Mouse (Mus musculus): Measurements from ENCODE around the gene Racgap1. TPM values are rescaled to one million over a fixed set of nuclear protein-coding genes. Genes with fewer than 3 reads are reported as not detected.

Gene Racgap1
- polyA plus RNA-seq, 1 experiment from 2014 or later, result 131 TPM

DNA sequence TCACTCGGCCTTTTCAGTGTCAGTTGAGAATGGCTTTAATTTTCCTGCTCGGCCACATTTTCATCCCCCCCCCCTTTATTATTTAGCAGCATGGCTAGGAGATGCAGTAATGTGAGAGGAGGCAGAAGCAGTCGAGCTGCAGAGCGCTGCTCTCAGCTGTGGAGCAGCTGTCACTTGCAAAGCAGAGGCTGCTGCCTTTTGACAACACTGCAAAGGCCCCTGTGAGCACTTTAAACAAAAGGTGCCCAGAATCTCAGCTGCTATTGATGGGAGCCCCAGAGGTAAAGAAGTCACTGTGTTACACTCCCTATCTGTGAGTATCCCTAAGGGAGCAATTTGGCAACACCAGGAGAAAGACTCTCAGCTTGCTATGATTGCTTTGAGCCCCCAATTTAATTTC lies 3.1 kb downstream of the Racgap1 start:
- Histone ChIP-seq H3K9ac (peak overlapping the region; percentile 34; the same call in 1 of the 2 replicates), H3K27me3 (replicated peaks) (no peaks in the 10 kb centered on the region), H3K9me3 (replicated peaks) (no peaks in the 10 kb centered on the region), H3K4me3 (no peak overlapping the region; the same call in 1 of the 2 replicates), H3K27ac (ENCODE audit: poor library complexity, severe bottlenecking) (peak overlapping the region; percentile 56; the same call in 1 of the 2 replicates), H3K36me3 (no peaks in the 10 kb centered on the region), H3K4me2 (peak overlapping the region; percentile 51), H3K4me1 (replicated peaks) (peaks cover 63% of the 10 kb centered on the region)
- no peak for ATAC-seq (ENCODE audit: insufficient number of reproducible peaks, low FRiP score)
- WGBS, result 21% methylated on average over 4 of the region's 4 CpGs

DNA sequence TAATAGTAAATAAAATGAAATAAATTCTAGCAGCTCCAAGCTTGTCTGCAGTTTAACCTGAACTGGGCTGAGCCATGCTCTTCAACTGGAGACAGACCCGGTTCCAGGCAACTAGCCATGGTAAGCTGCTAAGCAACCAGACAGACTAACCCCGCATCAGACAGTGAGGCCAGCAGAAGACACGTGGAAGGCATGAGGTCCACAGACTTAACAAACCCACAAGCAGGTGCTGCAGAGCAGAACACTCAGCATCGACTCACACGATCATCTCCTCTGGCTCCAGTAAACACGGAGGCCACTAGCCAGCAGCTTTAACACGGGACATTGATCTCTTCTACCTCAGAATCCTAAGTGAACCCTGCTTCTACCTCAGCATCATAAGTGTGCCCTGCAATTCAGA lies 6.7 kb downstream of the Racgap1 start:
- peaks cover 52% of the 10 kb centered on the region for H3K4me1 ChIP-seq (replicated peaks)
- no peak overlapping the region for H3K9ac ChIP-seq
- no peak for ATAC-seq (ENCODE audit: insufficient number of reproducible peaks, low FRiP score)
- H3K27ac ChIP-seq (ENCODE audit: poor library complexity, severe bottlenecking), result no peak overlapping the region
- H3K9me3 ChIP-seq (replicated peaks), result no peaks in the 10 kb centered on the region
- H3K4me3 ChIP-seq, result no peak overlapping the region
- no peak overlapping the region for H3K4me2 ChIP-seq
- H3K36me3 ChIP-seq, result peaks cover 25% of the 10 kb centered on the region
- 75% methylated on average over 7 of the region's 7 CpGs for WGBS
- H3K27me3 ChIP-seq (replicated peaks), result no peaks in the 10 kb centered on the region

DNA sequence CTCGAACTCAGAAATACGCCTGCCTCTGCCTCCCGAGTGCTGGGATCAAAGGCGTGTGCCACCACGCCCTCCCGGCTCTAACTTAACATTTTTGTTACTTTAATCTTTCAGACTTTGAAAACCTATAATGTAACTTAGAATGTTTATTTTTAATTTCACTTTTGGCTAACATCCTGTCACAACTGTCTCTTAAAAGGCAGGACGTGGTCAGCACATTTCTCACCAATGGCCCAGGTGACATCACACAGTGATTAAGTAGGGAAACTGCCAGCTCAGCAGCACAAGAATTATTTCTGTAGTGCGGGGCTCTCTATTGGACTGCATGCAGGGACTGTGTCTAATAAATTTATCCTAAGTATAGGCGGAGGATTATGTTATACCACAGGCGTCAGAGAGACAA lies 7.6 kb downstream of the Racgap1 start:
- peaks cover 43% of the 10 kb centered on the region for H3K4me1 ChIP-seq (replicated peaks)
- no peak overlapping the region for H3K9ac ChIP-seq
- no peaks in the 10 kb centered on the region for H3K9me3 ChIP-seq (replicated peaks)
- H3K4me2 ChIP-seq, result no peak overlapping the region
- peaks cover 35% of the 10 kb centered on the region for H3K36me3 ChIP-seq
- no peaks in the 10 kb centered on the region for H3K27me3 ChIP-seq (replicated peaks)
- no peak overlapping the region for H3K4me3 ChIP-seq
- no peak for ATAC-seq (ENCODE audit: insufficient number of reproducible peaks, low FRiP score)
- 82% methylated on average over 10 of the region's 10 CpGs for WGBS
- H3K27ac ChIP-seq (ENCODE audit: poor library complexity, severe bottlenecking), result no peak overlapping the region; the same call in 1 of the 2 replicates

DNA sequence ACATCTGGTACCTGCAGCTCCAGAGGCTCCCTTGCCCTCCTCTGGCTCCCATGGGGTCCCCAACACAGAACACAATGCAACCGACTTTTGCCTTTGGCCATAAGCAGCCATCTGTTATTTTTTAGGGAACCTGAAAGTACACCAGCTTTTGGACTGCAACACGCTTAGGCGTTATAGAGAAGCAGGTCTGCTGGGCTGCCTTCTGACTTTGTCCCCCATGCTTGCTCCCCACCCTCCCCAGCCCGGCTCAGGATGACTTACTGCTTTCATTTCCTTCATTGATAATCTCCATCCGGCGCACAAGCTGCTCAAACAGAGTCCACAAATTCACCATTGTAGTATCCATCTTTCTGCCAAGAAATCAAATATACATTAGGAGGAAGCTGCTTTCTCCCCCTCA lies 8.8 kb downstream of the Racgap1 start:
- no peaks in the 10 kb centered on the region for H3K9me3 ChIP-seq (replicated peaks)
- peaks cover 45% of the 10 kb centered on the region for H3K36me3 ChIP-seq
- no peak overlapping the region for H3K9ac ChIP-seq
- 75% methylated on average over 6 of the region's 6 CpGs for WGBS
- peaks cover 33% of the 10 kb centered on the region for H3K4me1 ChIP-seq (replicated peaks)
- H3K27me3 ChIP-seq (replicated peaks), result no peaks in the 10 kb centered on the region
- H3K4me3 ChIP-seq, result no peak overlapping the region
- H3K4me2 ChIP-seq, result no peak overlapping the region
- no peak for ATAC-seq (ENCODE audit: insufficient number of reproducible peaks, low FRiP score)
- no peak overlapping the region for H3K27ac ChIP-seq (ENCODE audit: poor library complexity, severe bottlenecking)

DNA sequence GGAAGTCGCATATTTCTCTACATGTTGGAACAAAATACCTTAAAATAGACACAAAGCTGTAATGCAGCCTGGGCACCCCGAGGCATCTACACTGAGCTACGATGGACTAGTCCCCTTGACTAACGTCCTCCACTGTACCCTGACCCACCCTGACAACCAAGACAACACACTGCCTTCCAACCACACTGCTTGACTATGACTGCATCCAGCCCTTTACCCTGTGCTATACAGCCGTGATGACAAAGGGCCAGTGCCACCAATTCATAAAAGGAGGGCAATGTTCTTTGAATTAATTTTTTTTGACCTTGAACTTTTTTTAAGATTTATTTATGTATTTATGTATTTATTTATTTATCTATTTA lies 13.4 kb downstream of the Racgap1 start:
- H3K36me3 ChIP-seq, result peaks cover 87% of the 10 kb centered on the region
- no peak for ATAC-seq (ENCODE audit: insufficient number of reproducible peaks, low FRiP score)
- WGBS, result 85% methylated on average over 5 of the region's 5 CpGs

DNA sequence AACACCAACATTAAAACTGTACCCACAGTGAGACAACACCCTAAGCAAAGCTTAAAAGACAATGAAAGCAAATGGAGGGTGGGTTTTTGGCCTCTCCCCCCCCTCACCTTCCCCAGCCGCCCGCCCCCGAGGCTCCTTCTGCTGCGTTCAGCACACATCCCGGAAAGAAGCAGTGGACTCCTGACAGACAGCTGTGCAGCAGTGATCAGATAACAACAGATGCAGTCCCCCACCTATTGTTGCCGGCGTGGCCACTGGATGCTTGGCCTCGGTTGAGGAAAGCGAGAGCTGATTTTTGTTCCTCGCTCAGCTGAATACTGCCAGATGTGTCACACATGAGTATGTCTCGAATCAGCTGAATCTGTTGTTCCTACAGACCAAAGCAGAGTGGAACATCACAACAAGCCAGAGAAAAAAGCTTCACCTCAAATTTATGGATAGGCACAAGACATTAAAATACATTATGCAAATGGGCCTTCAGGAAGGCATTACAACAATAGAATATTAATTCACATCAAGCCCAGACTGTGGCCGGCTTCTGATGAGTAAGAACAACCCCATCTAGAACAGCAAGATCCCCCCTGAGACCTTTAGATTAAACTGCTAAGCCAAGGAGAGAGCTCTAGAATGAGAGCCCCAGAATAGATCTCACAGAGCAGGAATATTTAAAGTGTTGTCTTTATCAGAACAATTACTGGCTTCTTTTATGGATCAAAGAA lies 13.9 kb downstream of the Racgap1 start:
- H3K36me3 ChIP-seq, result peaks cover 90% of the 10 kb centered on the region
- no peak overlapping the region for H3K9ac ChIP-seq
- no peak overlapping the region for H3K27ac ChIP-seq (ENCODE audit: poor library complexity, severe bottlenecking)
- H3K4me3 ChIP-seq, result no peak overlapping the region
- H3K27me3 ChIP-seq (replicated peaks), result no peaks in the 10 kb centered on the region
- 81% methylated on average over 12 of the region's 12 CpGs for whole genome bisulfite sequencing
- ATAC-seq (ENCODE audit: insufficient number of reproducible peaks, low FRiP score), result no peak
- H3K4me2 ChIP-seq, result no peak overlapping the region
- no peaks in the 10 kb centered on the region; the same call in 1 of the 2 replicates for H3K9me3 ChIP-seq (replicated peaks)
- H3K4me1 ChIP-seq (replicated peaks), result no peaks in the 10 kb centered on the region

More for the DNA sequence above, 13.4 kb downstream of the Racgap1 start:
- H3K4me3 ChIP-seq, result no peak overlapping the region
- H3K9me3 ChIP-seq (replicated peaks), result no peaks in the 10 kb centered on the region
- H3K4me2 ChIP-seq, result no peak overlapping the region
- no peaks in the 10 kb centered on the region for H3K27me3 ChIP-seq (replicated peaks)
- H3K4me1 ChIP-seq (replicated peaks), result no peaks in the 10 kb centered on the region
- no peak overlapping the region for H3K27ac ChIP-seq (ENCODE audit: poor library complexity, severe bottlenecking)
- H3K9ac ChIP-seq, result no peak overlapping the region

DNA sequence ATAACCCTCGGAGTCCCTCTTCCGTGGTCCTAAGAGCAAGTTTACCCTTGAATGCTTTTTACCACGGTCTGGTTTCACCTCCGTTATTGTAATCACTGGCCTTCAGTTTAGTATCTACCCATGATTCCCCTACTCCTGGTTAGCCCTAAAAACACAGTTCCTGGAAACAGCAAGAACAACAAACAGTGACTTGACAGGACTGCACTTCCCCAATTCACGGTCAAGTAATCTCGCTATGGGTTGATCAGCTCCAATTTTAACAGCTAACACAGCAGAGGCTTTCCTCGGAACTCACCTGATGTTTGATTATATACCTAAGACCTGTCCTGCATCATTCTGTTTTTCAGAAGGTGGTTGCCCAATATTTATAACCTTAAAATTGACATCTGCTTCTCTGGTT lies 16.8 kb downstream of the Racgap1 start:
- no peak overlapping the region for H3K4me3 ChIP-seq
- ATAC-seq (ENCODE audit: insufficient number of reproducible peaks, low FRiP score), result no peak
- H3K36me3 ChIP-seq, result peaks cover 94% of the 10 kb centered on the region
- WGBS, result 91% methylated on average over 7 of the region's 7 CpGs
- no peaks in the 10 kb centered on the region for H3K27me3 ChIP-seq (replicated peaks)
- H3K4me2 ChIP-seq, result no peak overlapping the region
- peaks cover 2% of the 10 kb centered on the region; the same call in 1 of the 2 replicates for H3K9me3 ChIP-seq (replicated peaks)
- no peaks in the 10 kb centered on the region for H3K4me1 ChIP-seq (replicated peaks)
- H3K9ac ChIP-seq, result no peak overlapping the region
- H3K27ac ChIP-seq (ENCODE audit: poor library complexity, severe bottlenecking), result no peak overlapping the region

DNA sequence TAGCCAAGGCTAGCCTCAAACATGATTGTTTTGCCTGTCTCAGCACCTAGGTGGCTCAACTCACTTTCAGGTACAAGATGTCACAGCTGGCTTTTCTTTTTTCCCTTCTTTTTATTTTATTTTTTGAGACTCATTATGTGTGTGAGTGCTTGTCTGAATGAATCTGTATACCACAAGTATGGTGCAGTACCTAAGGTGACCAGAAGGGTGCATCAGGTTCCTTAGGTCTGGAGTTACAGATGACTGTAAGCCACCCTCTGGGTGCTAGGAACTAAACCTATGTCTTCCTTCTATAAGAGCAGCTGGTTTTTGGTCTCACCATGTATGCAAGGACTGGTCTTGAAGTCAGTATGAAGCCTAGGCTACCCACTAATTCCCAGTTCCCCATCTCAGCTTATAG lies 19.8 kb downstream of the Racgap1 start:
- H3K9me3 ChIP-seq (replicated peaks), result peaks cover 2% of the 10 kb centered on the region; the same call in 1 of the 2 replicates
- no peaks in the 10 kb centered on the region for H3K4me1 ChIP-seq (replicated peaks)
- peaks cover 92% of the 10 kb centered on the region for H3K36me3 ChIP-seq
- H3K4me3 ChIP-seq, result no peak overlapping the region
- ATAC-seq (ENCODE audit: insufficient number of reproducible peaks, low FRiP score), result no peak
- H3K27ac ChIP-seq (ENCODE audit: poor library complexity, severe bottlenecking), result no peak overlapping the region
- no peak overlapping the region for H3K4me2 ChIP-seq
- no peak overlapping the region for H3K9ac ChIP-seq
- no peaks in the 10 kb centered on the region for H3K27me3 ChIP-seq (replicated peaks)

DNA sequence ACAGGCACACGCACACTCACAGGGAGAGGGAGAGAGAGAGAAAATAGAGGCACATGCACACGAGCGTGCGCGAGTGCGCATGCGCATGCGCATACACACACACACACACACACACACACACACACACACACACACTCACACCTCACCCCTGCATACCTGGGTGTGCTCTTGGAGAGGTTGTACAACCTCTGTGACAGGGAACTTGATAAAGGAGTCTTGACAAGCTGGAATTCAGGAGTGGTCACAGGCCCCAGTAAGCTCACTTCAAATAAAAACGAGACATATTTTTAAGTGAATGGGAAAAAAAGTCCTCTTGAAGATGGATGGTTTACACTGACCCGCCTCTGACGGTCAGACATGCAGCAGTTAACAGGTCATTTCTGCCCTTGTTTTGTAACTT lies 29.4 kb downstream of the Racgap1 start:
- H3K36me3 ChIP-seq, result peaks cover 75% of the 10 kb centered on the region
- H3K27me3 ChIP-seq (replicated peaks), result no peaks in the 10 kb centered on the region
- H3K27ac ChIP-seq (ENCODE audit: poor library complexity, severe bottlenecking), result no peak overlapping the region
- H3K9ac ChIP-seq, result no peak overlapping the region
- no peaks in the 10 kb centered on the region for H3K4me1 ChIP-seq (replicated peaks)
- no peak overlapping the region for H3K4me3 ChIP-seq
- no peak for ATAC-seq (ENCODE audit: insufficient number of reproducible peaks, low FRiP score)
- H3K9me3 ChIP-seq (replicated peaks), result no peaks in the 10 kb centered on the region
- no peak overlapping the region for H3K4me2 ChIP-seq
- WGBS, result 89% methylated on average over 10 of the region's 11 CpGs

DNA sequence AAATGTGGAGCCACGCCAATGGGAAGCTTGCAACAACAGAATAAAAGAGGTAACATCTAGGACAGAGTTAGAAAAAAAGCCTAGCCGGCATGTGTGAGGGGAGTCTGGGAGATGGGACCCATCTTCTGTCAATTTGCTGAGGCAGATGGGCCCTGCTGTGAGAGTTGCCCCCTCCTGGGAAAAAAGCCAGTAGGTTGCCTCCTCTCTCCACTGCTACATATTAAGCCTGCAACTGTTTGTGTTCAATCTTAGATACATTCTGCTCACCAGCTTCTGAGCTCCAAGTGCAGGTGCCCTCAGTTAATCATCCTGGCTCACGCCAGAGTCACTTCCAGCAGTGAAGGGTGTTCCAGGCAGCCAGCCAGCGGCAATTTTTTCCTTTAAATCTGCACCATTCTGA lies 31.6 kb downstream of the Racgap1 start:
- peaks cover 9% of the 10 kb centered on the region for H3K4me1 ChIP-seq (replicated peaks)
- H3K4me2 ChIP-seq, result no peak overlapping the region
- H3K27me3 ChIP-seq (replicated peaks), result no peaks in the 10 kb centered on the region
- 85% methylated on average over 4 of the region's 4 CpGs for WGBS
- H3K9ac ChIP-seq, result no peak overlapping the region
- H3K36me3 ChIP-seq, result peaks cover 54% of the 10 kb centered on the region
- no peak overlapping the region for H3K27ac ChIP-seq (ENCODE audit: poor library complexity, severe bottlenecking)
- no peak overlapping the region for H3K4me3 ChIP-seq
- H3K9me3 ChIP-seq (replicated peaks), result no peaks in the 10 kb centered on the region
- no peak for ATAC-seq (ENCODE audit: insufficient number of reproducible peaks, low FRiP score)

DNA sequence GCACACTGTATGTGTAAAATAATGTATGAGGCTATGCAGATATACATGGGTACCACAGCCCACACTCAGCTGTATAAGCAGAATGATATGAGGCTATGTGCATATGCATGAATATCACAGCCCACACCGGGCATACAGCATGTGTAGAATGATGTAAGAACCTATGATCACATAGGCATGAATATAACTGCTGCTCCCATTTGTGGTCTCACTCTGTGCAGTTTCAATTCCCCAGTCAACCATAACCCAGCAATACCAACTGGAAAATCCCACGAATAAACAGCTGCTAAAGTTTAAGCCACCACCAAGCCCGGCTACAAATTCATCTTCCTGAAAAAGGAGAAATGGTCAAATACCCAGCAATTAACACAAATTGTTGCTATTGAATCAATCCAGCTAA lies 32.9 kb downstream of the Racgap1 start:
- no peak for ATAC-seq (ENCODE audit: insufficient number of reproducible peaks, low FRiP score)
- Histone ChIP-seq H3K9ac (no peak overlapping the region), H3K4me3 (no peak overlapping the region), H3K27ac (ENCODE audit: poor library complexity, severe bottlenecking) (no peak overlapping the region), H3K9me3 (replicated peaks) (no peaks in the 10 kb centered on the region), H3K36me3 (peaks cover 43% of the 10 kb centered on the region), H3K4me2 (no peak overlapping the region), H3K4me1 (replicated peaks) (peaks cover 21% of the 10 kb centered on the region), H3K27me3 (replicated peaks) (peaks cover 6% of the 10 kb centered on the region)
- 92% methylated on average over 3 of the region's 3 CpGs for WGBS

DNA sequence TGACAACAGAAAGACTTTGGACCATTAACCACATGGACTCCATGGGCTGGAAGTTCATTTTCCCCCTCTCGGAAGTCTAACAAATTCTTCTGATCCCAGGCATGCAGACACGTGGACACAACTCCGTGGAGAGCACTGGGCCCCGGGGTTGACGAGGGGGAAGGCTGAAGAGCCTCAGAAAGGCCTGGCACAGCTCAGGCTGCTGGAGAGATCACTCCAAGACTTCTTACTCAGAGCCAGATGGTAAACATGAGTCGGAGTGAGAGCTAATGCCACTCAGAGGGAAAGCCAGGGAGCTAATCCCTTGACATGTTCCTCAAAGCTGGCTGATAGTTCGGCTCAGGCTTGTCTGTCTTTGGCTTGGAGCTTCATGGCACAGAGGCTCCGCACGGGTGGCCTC lies 36.2 kb downstream of the Racgap1 start:
- Histone ChIP-seq H3K4me1 (replicated peaks) (peaks cover 32% of the 10 kb centered on the region), H3K4me3 (no peak overlapping the region), H3K27me3 (replicated peaks) (peaks cover 8% of the 10 kb centered on the region), H3K4me2 (no peak overlapping the region; the same call in 1 of the 2 replicates), H3K36me3 (peaks cover 12% of the 10 kb centered on the region), H3K9ac (no peak overlapping the region), H3K27ac (ENCODE audit: poor library complexity, severe bottlenecking) (no peak overlapping the region), H3K9me3 (replicated peaks) (0 out of 2 replicates have a peak, but pooled peaks cover 3% of the 10 kb centered on the region)
- no peak for ATAC-seq (ENCODE audit: insufficient number of reproducible peaks, low FRiP score)
- 33% methylated on average over 9 of the region's 9 CpGs for WGBS

Data from heart, embryonic 12.5 days (tissue).